Mouse (Mus musculus) intestine, embryonic 15.5 days (tissue): ENCODE measurements at regions not wholly inside any gene's neighbourhood (a gene's known extent, or its start where the extent isn't known, plus 50 kb on each side); places are given as distances from the start of the nearest gene placed in this dataset.

Source experiments
- ATAC-seq: fragments of 200-750 bp; cut with Nextera tagmentation; 2 replicates; pipeline ENCODE4 v1.8.0; 2017; ENCODE audit warnings: moderate TSS enrichment, moderate library complexity
- H3K27ac ChIP-seq: fragments of 300-500 bp; sonication (generic); 2 replicates; pipeline ENCODE4 v1.5.1; 2015; ENCODE audit warnings: mild to moderate bottlenecking, inconsistent platforms
- H3K27me3 ChIP-seq: fragments of 300-500 bp; sonication (generic); replicated peaks from 2 replicates; pipeline ENCODE4 v1.6.1; 2015; ENCODE audit warnings: inconsistent platforms
- H3K36me3 ChIP-seq: fragments of 300-500 bp; sonication (generic); 2 replicates; pipeline ENCODE4 v1.6.1; 2015; ENCODE audit warnings: inconsistent platforms
- H3K4me1 ChIP-seq: fragments of 300-500 bp; sonication (generic); replicated peaks from 2 replicates; pipeline ENCODE4 v1.6.1; 2015; ENCODE audit warnings: inconsistent platforms
- H3K4me2 ChIP-seq: fragments of 300-500 bp; sonication (generic); replicated peaks from 2 replicates; pipeline ENCODE4 v1.6.1; 2015; ENCODE audit warnings: mild to moderate bottlenecking, inconsistent platforms
- H3K4me3 ChIP-seq: fragments of 300-500 bp; sonication (generic); replicated peaks from 2 replicates; pipeline ENCODE4 v1.5.1; 2015; ENCODE audit warnings: inconsistent platforms
- H3K9ac ChIP-seq: fragments of 300-500 bp; sonication (generic); 2 replicates; pipeline ENCODE4 v1.6.1; 2015; ENCODE audit warnings: inconsistent platforms
- H3K9me3 ChIP-seq: fragments of 300-500 bp; sonication (generic); 2 replicates; pipeline ENCODE4 v1.6.1; 2016; ENCODE audit warnings: inconsistent platforms
- WGBS: fragments of 180-500 bp; shearing (Covaris S2); methylation state at CpG from one replicate; pipeline ENCODE4 v1.1.7; 2015; 5-methylcytosine and 5-hydroxymethylcytosine counted together

DNA sequence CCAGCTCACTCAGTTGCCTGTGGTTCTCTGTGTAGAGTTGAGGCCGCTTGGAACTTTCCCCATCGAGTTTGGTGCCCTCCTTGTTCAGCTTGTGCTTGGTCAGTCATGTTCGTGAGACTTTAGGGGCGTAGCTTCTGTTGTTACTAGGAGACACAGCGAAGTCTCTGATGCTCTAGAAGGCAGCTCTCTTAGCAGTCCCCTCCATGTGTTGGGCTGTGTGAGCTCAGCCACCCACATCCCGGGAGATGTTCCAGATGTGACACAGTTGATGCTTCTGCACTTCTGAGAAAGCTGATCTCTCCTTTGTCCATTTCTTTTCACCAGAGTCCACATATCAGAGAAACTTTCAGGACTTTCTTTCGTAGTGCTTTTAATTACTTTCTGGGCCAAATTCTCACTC is 158.1 kb downstream of the Dact1 start:
- no peaks in the 10 kb centered on the region for H3K27me3 ChIP-seq
- ATAC-seq: no peak
- no peak overlapping the region for H3K4me2 ChIP-seq
- H3K4me1 ChIP-seq: peaks cover 5% of the 10 kb centered on the region; the same call in 1 of the 2 replicates
- no peaks in the 10 kb centered on the region for H3K9me3 ChIP-seq
- H3K27ac ChIP-seq: no peak overlapping the region
- no peaks in the 10 kb centered on the region for H3K36me3 ChIP-seq
- H3K4me3 ChIP-seq: no peak overlapping the region
- WGBS: 80% methylated on average over 7 of the region's 7 CpGs
- H3K9ac ChIP-seq: no peak overlapping the region

DNA sequence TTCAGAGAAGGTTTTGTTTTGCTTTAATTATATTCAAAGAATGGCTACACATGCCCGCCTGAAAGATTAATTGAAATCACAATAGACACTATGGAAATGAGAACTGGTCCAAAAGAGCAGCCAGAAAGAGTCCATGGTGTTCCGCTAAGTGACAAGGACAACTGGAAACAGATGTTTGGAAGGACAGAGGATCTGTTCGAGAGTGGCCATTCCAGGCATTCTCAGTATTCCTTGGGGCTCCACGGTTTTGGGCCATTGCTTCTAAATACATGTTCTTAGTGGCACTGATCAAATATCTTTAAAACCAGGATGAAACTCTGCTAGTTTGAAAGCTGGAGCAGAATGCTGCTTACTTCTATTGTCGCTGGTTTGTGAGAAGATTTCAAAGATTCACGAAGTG is 158.6 kb downstream of the Dact1 start:
- 75% methylated on average over 6 of the region's 6 CpGs for WGBS
- no peak overlapping the region for H3K27ac ChIP-seq

DNA sequence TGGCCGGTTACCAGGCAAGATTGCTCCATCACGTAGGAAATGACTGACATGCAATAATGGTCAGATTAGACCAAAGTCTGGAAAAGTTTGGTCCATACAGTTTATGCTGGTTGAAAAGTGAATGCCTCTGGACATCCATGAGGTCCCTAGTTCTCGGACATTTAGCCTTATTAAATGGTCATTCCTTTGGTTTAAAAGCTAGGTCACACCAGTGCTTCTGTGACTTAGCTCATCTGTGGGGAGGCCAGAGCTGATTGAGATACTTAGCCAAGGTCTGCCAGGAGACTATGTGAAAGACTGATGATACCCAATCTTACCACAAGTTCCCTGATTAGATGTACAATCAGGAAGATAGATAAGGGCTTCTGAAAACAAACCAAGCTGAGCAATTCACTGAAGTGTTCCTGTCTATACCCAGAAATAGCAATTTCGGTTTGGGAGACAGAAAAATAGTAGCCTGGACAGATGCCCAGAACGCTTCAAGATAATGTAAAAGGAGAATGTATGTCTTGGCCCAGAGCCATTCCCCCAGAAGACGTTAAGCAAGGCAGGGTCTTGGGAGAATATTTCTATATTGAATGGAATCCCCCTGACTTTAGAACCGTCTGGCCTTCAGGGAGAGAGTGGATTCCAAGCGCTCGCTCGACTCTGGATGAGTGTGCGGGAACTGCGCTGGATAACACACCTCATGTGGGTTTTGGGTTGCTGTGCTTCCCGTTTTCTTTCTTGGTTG is 161.5 kb downstream of the Dact1 start:
- 59% methylated on average over 13 of the region's 13 CpGs for WGBS
- Histone ChIP-seq H3K4me1 (peaks cover 12% of the 10 kb centered on the region; the same call in 1 of the 2 replicates), H3K27me3 (no peaks in the 10 kb centered on the region), H3K4me3 (no peak overlapping the region), H3K9ac (no peak overlapping the region), H3K27ac (no peak overlapping the region), H3K9me3 (no peaks in the 10 kb centered on the region), H3K36me3 (no peaks in the 10 kb centered on the region), H3K4me2 (no peak overlapping the region)
- ATAC-seq: no peak

More for the DNA sequence above, 158.6 kb downstream of the Dact1 start:
- no peak overlapping the region for H3K9ac ChIP-seq
- peaks cover 5% of the 10 kb centered on the region; the same call in 1 of the 2 replicates for H3K4me1 ChIP-seq
- no peak for ATAC-seq
- no peak overlapping the region for H3K4me2 ChIP-seq
- H3K27me3 ChIP-seq: no peaks in the 10 kb centered on the region
- H3K4me3 ChIP-seq: no peak overlapping the region
- no peaks in the 10 kb centered on the region for H3K36me3 ChIP-seq
- H3K9me3 ChIP-seq: no peaks in the 10 kb centered on the region

DNA sequence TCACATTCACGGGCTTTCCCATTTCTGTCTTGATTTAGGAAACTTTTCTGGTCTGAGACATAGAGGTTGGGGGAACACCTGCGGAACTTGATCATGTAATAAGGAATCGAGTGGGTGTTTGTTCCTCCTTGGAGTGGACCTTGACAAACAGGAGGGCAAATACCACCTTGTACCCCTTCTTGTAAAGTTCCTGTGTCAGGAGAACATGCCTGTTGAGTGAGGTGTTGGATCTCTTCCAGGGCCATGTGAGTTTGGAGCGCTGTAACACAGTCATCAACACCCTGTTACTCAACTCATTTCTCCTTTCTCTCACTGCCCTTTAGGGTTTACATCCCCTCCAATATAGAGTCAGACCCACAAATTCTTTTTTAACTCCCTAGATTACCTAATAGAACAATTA is 162.0 kb downstream of the Dact1 start:
- H3K4me1 ChIP-seq: peaks cover 13% of the 10 kb centered on the region; the same call in 1 of the 2 replicates
- no peak overlapping the region for H3K4me3 ChIP-seq
- H3K27me3 ChIP-seq: no peaks in the 10 kb centered on the region
- H3K9me3 ChIP-seq: no peaks in the 10 kb centered on the region
- ATAC-seq: no peak
- no peak overlapping the region for H3K27ac ChIP-seq
- 90% methylated on average over 4 of the region's 4 CpGs for WGBS
- H3K9ac ChIP-seq: no peak overlapping the region
- no peaks in the 10 kb centered on the region for H3K36me3 ChIP-seq
- H3K4me2 ChIP-seq: no peak overlapping the region

DNA sequence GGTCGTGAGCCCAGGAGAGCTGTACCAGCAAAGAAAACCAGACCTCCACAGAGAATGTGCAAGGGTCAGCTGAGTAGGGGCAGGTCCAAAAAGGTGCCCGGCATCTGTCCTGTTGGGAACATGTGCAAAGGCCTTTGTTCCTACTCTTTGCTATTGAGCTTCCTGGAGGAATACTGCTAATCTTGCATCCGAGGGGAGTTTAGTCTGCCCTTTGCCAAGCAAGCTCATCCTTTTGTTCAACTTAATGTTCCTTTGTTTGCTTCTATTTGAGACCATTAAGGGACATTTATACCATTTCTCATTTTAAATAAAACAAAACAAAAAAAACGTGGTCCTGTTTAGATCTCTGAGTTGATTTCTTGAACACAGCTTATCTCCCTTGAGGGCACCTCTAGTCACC is 166.6 kb downstream of the Dact1 start:
- no peak for ATAC-seq
- Histone ChIP-seq H3K36me3 (no peaks in the 10 kb centered on the region), H3K4me3 (no peak overlapping the region), H3K27me3 (no peaks in the 10 kb centered on the region), H3K27ac (no peak overlapping the region), H3K4me2 (no peak overlapping the region), H3K4me1 (peaks cover 15% of the 10 kb centered on the region; the same call in 1 of the 2 replicates), H3K9me3 (no peaks in the 10 kb centered on the region), H3K9ac (no peak overlapping the region)
- 53% methylated on average over 4 of the region's 4 CpGs for WGBS

DNA sequence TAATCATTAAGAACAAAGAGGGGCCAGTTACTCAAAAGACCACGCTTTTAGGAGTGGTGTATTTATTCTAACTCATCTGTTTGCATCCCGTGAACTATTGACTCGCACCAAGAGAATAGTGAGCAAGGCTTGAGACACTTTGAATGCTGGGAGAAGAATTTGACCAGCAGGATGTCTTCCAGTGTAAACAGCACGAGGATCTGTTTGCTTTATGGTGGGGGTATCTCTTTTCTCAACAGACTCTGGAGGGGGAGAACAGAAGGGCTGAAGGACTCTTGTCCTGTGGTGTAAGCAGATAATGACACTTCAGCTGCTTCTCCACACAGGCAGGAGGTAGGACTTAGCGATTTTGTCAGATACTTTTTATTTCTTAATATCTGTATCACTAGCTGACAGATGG is 168.0 kb downstream of the Dact1 start:
- no peak for ATAC-seq
- Histone ChIP-seq H3K27me3 (no peaks in the 10 kb centered on the region), H3K9ac (no peak overlapping the region), H3K4me3 (no peak overlapping the region), H3K36me3 (no peaks in the 10 kb centered on the region), H3K4me2 (no peak overlapping the region), H3K9me3 (no peaks in the 10 kb centered on the region), H3K27ac (no peak overlapping the region), H3K4me1 (peaks cover 19% of the 10 kb centered on the region; the same call in 1 of the 2 replicates)
- WGBS: 19% methylated on average over 5 of the region's 5 CpGs

DNA sequence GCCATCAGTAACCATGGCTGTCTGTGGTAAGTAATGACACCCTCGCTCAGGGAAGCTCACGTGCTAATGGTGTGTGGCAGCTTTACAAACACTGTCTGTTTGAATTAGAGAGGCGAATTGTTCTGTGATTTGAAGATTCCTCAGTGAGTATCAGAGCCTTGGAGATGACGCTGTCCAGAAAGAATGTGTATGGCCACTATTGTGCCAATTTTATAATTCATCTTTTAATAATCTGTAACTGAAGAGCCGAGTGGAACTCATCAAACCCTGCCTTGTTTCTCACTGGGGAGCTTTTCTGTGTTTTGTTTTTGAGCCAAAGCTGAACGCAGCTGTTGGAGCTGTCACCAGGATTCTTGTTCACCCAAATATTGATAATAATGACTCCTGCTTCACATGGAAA is 171.7 kb downstream of the Dact1 start:
- peak overlapping the region; percentile 30; the same call in 1 of the 2 replicates for H3K27ac ChIP-seq
- no peak overlapping the region for H3K4me2 ChIP-seq
- H3K27me3 ChIP-seq: no peaks in the 10 kb centered on the region
- 29% methylated on average over 6 of the region's 6 CpGs for WGBS
- H3K9me3 ChIP-seq: no peaks in the 10 kb centered on the region
- ATAC-seq: peak; percentile 34; the same call in 1 of the 2 replicates
- no peak overlapping the region for H3K4me3 ChIP-seq
- H3K4me1 ChIP-seq: peaks cover 15% of the 10 kb centered on the region; the same call in 1 of the 2 replicates
- H3K9ac ChIP-seq: no peak overlapping the region
- no peaks in the 10 kb centered on the region for H3K36me3 ChIP-seq

DNA sequence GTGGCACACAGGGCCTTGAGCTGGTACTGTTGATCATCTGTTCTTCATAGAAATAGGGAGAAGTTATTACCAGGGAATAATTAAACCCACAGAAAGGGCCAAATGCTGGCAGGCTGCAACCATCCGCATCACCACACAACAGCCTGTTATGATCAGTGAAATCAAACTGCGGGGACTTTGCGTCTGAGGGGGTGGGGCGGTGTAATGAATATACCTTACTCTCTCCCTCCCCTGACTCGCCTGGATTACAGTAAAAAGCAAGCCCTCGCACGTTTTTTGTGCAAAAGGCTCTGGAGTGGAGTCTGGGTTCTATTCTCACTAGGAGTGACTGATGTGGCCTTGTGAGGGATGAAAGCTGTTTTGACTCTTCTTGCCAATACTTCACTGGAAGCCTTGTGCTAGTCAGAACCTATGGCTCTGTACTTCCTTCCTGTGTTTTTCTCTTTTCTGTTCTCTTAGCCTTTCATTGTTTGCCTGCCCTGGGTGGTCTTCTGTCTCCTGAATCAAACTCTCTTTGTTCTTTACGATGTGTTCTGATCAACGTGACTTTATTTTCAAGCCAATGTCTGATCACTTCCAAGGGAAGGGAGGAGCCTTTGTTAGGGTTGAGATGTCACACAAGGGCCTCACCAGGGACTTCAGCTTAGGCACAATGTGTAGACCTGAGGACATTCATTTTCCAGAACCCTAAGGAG is 172.4 kb downstream of the Dact1 start:
- H3K27ac ChIP-seq: peak overlapping the region; percentile 30

DNA sequence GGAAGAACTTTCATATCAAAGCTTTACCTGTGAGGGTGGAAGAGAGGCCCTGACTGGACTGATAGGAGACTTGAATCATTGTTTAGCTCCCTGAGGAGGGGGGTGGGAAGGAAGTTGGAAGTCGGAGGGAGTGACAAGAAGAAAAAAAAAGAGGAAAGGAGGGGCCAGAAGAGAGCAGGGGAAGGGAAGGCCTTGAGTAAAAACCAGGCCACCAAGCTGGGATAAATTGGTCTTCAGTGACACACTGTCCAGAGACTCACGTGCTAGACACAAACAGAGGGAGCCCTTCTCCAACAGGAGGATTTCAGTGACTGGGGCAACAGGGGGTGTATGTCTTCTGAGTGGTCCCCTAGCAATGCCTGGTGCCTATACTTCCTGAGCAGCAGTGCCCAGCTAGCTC is 172.9 kb downstream of the Dact1 start:
- no peaks in the 10 kb centered on the region for H3K27me3 ChIP-seq
- no peak overlapping the region for H3K4me2 ChIP-seq
- no peak overlapping the region for H3K4me3 ChIP-seq
- H3K4me1 ChIP-seq: peaks cover 15% of the 10 kb centered on the region; the same call in 1 of the 2 replicates
- H3K9me3 ChIP-seq: no peaks in the 10 kb centered on the region
- H3K36me3 ChIP-seq: no peaks in the 10 kb centered on the region
- no peak overlapping the region for H3K9ac ChIP-seq
- H3K27ac ChIP-seq: peak overlapping the region; percentile 30; the same call in 1 of the 2 replicates
- no peak for ATAC-seq
- WGBS: 31% methylated on average over 2 of the region's 2 CpGs

More for the DNA sequence above, 172.4 kb downstream of the Dact1 start:
- no peaks in the 10 kb centered on the region for H3K9me3 ChIP-seq
- no peaks in the 10 kb centered on the region for H3K36me3 ChIP-seq
- H3K27me3 ChIP-seq: no peaks in the 10 kb centered on the region
- H3K9ac ChIP-seq: no peak overlapping the region
- peaks cover 15% of the 10 kb centered on the region; the same call in 1 of the 2 replicates for H3K4me1 ChIP-seq
- H3K4me3 ChIP-seq: no peak overlapping the region
- H3K4me2 ChIP-seq: no peak overlapping the region
- 48% methylated on average over 9 of the region's 9 CpGs for WGBS
- ATAC-seq: no peak

DNA sequence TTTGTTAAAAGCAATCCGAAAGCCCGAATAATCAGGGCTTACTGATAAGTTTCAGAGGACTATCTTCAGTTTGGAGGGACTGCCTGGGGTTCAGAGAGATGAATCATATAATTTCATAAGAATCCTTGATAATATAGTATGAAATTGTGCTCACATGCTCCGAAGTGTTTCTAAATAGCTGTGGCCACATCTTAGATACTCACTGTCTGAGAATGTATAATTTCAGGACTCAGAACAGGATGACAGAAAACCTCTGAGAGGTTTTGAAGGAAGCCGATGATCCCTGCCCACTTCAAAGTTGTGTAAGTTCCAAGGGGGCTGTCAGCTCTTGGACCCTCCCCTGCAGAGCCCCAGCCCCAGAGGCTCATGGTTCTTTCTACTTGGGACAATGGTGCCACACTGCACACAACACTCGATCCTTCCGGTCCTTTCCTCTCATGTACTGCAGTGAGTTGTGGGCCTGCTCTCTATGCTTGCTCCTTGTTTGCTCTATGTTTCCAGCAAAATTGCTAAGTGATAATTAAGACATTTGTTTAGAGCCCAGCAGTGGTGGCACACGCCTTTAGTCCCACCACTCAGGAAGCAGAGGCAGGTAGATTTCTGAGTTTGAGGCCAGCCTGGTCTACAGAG is 174.0 kb downstream of the Dact1 start:
- WGBS: 85% methylated on average over 7 of the region's 7 CpGs
- no peaks in the 10 kb centered on the region for H3K27me3 ChIP-seq
- no peak overlapping the region for H3K9ac ChIP-seq
- no peak overlapping the region for H3K4me3 ChIP-seq
- H3K4me2 ChIP-seq: no peak overlapping the region
- H3K9me3 ChIP-seq: no peaks in the 10 kb centered on the region
- H3K36me3 ChIP-seq: no peaks in the 10 kb centered on the region
- H3K27ac ChIP-seq: no peak overlapping the region
- no peak for ATAC-seq
- peaks cover 15% of the 10 kb centered on the region; the same call in 1 of the 2 replicates for H3K4me1 ChIP-seq

DNA sequence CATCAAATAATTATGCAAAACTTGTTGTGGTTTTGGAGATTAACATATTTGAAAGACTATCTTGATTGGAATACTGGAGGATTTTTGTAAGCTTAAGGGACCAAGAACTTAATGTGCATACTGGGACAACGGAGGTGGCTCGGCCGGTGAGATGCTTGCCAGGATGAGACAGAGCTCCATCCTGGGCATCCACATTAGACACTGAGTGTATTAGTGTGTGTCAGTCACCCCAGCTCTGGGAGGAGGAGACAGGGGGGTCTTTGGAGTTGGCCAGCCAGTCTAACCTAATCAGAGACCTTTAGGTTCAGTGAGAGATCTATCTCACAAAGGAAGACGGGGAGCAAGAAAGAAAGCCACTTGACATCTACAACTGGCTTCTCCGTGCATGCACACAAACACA is 174.6 kb downstream of the Dact1 start:
- WGBS: 95% methylated on average over 5 of the region's 5 CpGs
- no peaks in the 10 kb centered on the region for H3K9me3 ChIP-seq
- no peak for ATAC-seq
- no peak overlapping the region for H3K27ac ChIP-seq
- no peaks in the 10 kb centered on the region for H3K27me3 ChIP-seq
- H3K4me3 ChIP-seq: no peak overlapping the region
- H3K4me2 ChIP-seq: no peak overlapping the region
- peaks cover 16% of the 10 kb centered on the region; the same call in 1 of the 2 replicates for H3K4me1 ChIP-seq
- H3K9ac ChIP-seq: no peak overlapping the region
- H3K36me3 ChIP-seq: no peaks in the 10 kb centered on the region

DNA sequence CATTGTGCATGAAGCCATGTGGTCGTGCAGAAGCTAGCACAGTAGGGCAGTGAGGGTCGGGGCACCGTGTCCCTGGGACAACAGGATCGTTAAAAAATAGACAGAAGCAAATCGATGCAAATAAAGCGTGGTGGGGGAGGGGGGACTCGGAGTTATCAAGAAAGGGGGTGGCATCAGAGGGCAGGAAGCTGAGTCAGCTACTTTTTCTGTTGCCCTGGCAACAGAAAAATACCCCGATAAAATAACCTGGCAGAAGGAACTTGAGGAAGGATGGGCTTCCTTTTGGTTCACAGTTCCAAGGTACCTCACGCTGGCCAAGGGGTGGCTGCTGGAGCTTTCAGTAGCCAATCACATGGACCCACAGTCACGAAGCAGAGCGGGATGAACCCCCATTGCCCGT is 176.4 kb downstream of the Dact1 start:
- Histone ChIP-seq H3K9me3 (no peaks in the 10 kb centered on the region), H3K9ac (no peak overlapping the region), H3K36me3 (no peaks in the 10 kb centered on the region), H3K27ac (no peak overlapping the region), H3K27me3 (no peaks in the 10 kb centered on the region), H3K4me3 (no peak overlapping the region), H3K4me1 (peaks cover 24% of the 10 kb centered on the region; the same call in 1 of the 2 replicates), H3K4me2 (no peak overlapping the region)
- 87% methylated on average over 12 of the region's 12 CpGs for WGBS
- no peak for ATAC-seq
